Mouse (Mus musculus) ES-E14 (cell line): ENCODE measurements around the gene Nav1. TPM values are rescaled to one million over a fixed set of nuclear protein-coding genes. Genes with fewer than 3 reads are reported as not detected.
"Not testable (repeated sequence)": the region's sequence is repeated elsewhere in the genome, so short reads cannot be mapped to it uniquely, and the experiment has no call there.

ENCODE experiments used
- DNase-seq: peaks from one replicate; pipeline ENCODE4 v3.0.0-alpha.2; 2013; ENCODE audit warnings: low read depth, low spot score
- H3K27ac ChIP-seq: 2 replicates; pipeline ENCODE4 v1.5.1; 2012; ENCODE audit warnings: low read depth, mild to moderate bottlenecking, low read length, moderate library complexity, mixed read lengths; ENCODE audit not compliant: poor library complexity, insufficient read depth, severe bottlenecking
- H3K36me3 ChIP-seq: 2 replicates; pipeline ENCODE4 v1.6.1; 2012; ENCODE audit warnings: mild to moderate bottlenecking, low read length, moderate library complexity, mixed read lengths; ENCODE audit not compliant: control insufficient read depth, poor library complexity, insufficient read depth, severe bottlenecking
- H3K4me1 ChIP-seq, 2 experiments: fragments of 150-350 bp in 1 of 2; sonication (generic) in 1 of 2; 2 replicates each; pipeline ENCODE4 v1.6.1; 2012; ENCODE audit warnings: low read length in 2 of 2, mild to moderate bottlenecking in 1 of 2, mixed read lengths in 1 of 2; ENCODE audit not compliant: control insufficient read depth in 2 of 2, insufficient read depth in 2 of 2, poor library complexity in 1 of 2
- H3K4me3 ChIP-seq, 2 experiments: fragments of 150-350 bp in 1 of 2; sonication (generic) in 1 of 2; 2 replicates each; pipeline ENCODE4 v1.5.1; 2012; ENCODE audit warnings: low read length in 2 of 2, low read depth in 1 of 2, mild to moderate bottlenecking in 1 of 2, mixed read lengths in 1 of 2; ENCODE audit not compliant: insufficient read depth in 1 of 2, poor library complexity in 1 of 2, severe bottlenecking in 1 of 2
- H3K9ac ChIP-seq: 2 replicates; pipeline ENCODE4 v1.6.1; 2012; ENCODE audit warnings: low read depth, mild to moderate bottlenecking, low read length, mixed read lengths; ENCODE audit not compliant: poor library complexity, insufficient read depth, severe bottlenecking
- H3K9me3 ChIP-seq: fragments of 150-350 bp; sonication (generic); 2 replicates; pipeline ENCODE4 v1.6.1; 2012; ENCODE audit warnings: low read depth, mild to moderate bottlenecking, low read length; ENCODE audit not compliant: control insufficient read depth, insufficient read depth
- CHD2 ChIP-seq: IDR thresholded peaks from 2 replicates; pipeline ENCODE4 v1.6.1; 2014; ENCODE audit warnings: mild to moderate bottlenecking, low read depth, low read length, inconsistent platforms
- HCFC1 ChIP-seq: IDR thresholded peaks from 2 replicates; pipeline ENCODE4 v1.6.1; 2012; ENCODE audit warnings: low read length, inconsistent platforms, borderline replicate concordance; ENCODE audit not compliant: insufficient read depth
- MAFK ChIP-seq: IDR thresholded peaks from 2 replicates; pipeline ENCODE4 v1.6.1; 2014; ENCODE audit warnings: mild to moderate bottlenecking, low read depth, low read length, inconsistent platforms; ENCODE audit not compliant: insufficient read depth
- ZC3H11A ChIP-seq: IDR thresholded peaks from 2 replicates; pipeline ENCODE4 v1.6.1; 2012; ENCODE audit warnings: low read depth, mild to moderate bottlenecking, inconsistent platforms, low read length, borderline replicate concordance
- ZNF384 ChIP-seq: IDR thresholded peaks from 2 replicates; pipeline ENCODE4 v1.6.1; 2012; ENCODE audit warnings: low read depth, low read length, inconsistent platforms
- in situ Hi-C, 2 experiments: fragments of 600-800 bp; cut with MboI; formaldehyde crosslinking; loops; one replicate each; pipeline ENCODE4 v1.15.1; 2025; ENCODE audit warnings: low sequenced_read_pairs in 2 of 2, inconsistent platforms in 1 of 2; ENCODE audit not compliant: unreplicated experiment in 2 of 2
- total RNA-seq: library from RNA; depleted of rRNA; stranded (reverse); fragments of 300-350 nt; gene quantifications from 2 replicates; pipeline ENCODE4 v1.2.3, GENCODE M21; 2012

Gene Nav1
- total RNA-seq, 1 experiment = 11.4 TPM

DNA sequence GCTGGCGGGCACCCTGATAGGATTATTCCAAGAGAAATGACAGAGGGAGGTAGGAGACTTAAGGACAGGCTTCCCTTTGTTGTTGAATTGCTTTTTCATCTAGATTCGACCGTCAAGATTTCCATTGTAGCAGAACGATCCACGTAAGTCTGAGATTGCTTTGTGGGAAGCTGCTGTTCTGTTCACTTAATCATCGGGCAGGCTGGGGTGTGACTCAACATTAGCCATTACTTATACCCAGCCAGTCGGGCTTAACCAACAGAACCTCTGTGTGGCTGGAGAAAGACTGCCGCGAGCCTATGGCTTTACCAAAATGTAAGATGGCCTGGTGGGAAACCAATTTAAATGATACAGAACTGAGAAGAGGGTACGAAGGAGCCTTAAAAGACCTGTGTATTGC is 114.7 kb downstream of the Nav1 start:
- Histone ChIP-seq H3K9me3 (no peaks in the 10 kb centered on the region), H3K9ac (no peak overlapping the region), H3K36me3 (peaks cover 6% of the 10 kb centered on the region; the same call in 1 of the 2 replicates), H3K4me1 (peaks cover 0 to 4% of the 10 kb centered on the region in 2 experiments; a peak in 2 of 4 replicates), H3K27ac (no peak overlapping the region), H3K4me3 (no peak overlapping the region)
- TF ChIP-seq HCFC1 (no peak), MAFK (no peak), CHD2 (no peak), ZC3H11A (no peak), ZNF384 (no peak)
- in situ Hi-C loops = no loop called here
- no peak for DNase-seq

DNA sequence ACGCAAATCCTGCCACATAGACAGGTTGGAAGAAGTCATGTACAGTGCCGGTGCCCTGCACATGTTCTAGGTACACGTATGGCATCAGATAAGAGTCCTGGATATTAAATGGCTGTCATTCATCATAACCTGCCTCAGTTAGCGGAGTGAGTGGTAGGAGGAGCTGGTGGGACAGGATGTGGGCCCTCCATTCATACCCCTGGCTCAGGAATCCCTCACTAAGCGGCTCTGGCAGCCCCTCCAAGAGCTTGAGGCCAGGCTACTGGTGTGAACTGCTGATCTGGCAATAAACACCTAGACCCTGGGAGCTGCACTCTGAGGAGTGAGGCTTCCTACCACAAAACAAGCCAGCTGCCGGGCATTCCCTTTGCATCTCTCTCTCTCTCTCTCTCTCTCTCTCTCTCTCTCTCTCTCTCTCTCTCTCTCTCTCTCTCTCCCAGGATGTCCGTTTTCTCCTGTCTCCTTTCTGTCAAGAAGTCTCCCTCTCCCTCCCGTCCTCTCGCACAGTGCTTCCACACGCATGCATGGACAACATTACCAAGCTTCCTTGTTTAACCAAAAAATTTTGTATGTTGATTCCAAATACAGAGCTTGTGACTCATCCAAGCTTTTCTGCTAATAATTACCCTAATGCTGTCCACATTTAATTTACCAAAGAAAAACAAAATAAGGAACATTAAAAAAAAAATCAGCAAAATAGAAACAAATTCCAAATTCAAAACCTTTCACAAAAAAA is 116.0 kb downstream of the Nav1 start:
- no peak for DNase-seq
- Histone ChIP-seq H3K27ac (no peak overlapping the region), H3K4me1 (peaks cover 0 to 3% of the 10 kb centered on the region in 2 experiments; a peak in 2 of 4 replicates), H3K9ac (no peak overlapping the region), H3K9me3 (no peaks in the 10 kb centered on the region), H3K36me3 (peaks cover 6% of the 10 kb centered on the region; the same call in 1 of the 2 replicates), H3K4me3 (no peak overlapping the region)
- TF ChIP-seq ZNF384 = no peak
- TF ChIP-seq MAFK = peak; percentile 51; the same call in 1 of the 2 replicates
- in situ Hi-C loops = no loop called here

DNA sequence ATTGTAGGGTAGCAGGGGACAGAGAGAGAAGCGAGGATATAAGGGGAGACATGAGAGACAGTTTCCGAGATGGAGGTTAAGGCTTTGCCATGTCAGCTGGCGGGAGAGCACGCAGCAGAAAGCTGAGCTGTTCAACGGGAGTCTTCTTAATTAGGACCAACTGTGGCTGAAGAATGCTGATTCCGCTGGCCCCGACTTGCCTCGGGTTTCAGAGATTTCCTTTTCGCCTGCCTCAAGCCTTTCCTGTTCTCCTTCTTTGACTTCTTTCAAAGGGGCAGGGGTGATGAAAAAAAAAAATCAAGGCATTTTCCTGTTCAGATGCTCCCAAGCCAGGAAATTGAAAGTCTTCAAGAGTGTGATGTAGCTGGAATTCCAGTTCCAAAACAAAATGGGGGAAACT is 118.2 kb downstream of the Nav1 start:
- H3K4me1 ChIP-seq = peaks cover 0 to 3% of the 10 kb centered on the region in 2 experiments; a peak in 2 of 4 replicates
- in situ Hi-C loops = no loop called here
- no peak for DNase-seq
- TF ChIP-seq ZNF384 (no peak), HCFC1 (no peak), CHD2 (no peak), MAFK (no peak), ZC3H11A (no peak)
- no peak overlapping the region for H3K9ac ChIP-seq
- H3K9me3 ChIP-seq = no peaks in the 10 kb centered on the region
- peaks cover 6% of the 10 kb centered on the region; the same call in 1 of the 2 replicates for H3K36me3 ChIP-seq
- no peak overlapping the region for H3K4me3 ChIP-seq
- H3K27ac ChIP-seq = no peak overlapping the region

DNA sequence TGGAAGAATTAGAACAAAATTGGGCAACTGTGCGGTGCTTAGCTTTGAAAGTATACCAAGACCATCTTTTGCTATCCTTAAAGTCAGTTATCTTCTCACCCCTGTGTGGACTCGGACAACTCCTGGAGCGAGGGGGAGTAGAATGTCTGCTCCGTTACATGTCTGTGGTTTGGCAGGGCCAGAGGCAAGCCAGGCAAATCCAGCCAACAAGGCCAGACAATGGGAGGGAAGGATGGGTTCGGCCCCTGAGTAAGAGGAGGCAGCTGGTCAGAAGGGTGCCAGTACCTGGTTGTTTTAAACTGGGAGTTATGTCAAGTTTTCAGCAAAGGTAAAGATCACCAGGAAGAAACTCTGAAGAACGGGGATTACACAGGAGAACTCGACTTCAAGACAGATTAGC is 121.9 kb downstream of the Nav1 start:
- no peak for TF ChIP-seq CHD2
- TF ChIP-seq ZC3H11A = no peak
- TF ChIP-seq MAFK = no peak
- TF ChIP-seq ZNF384 = no peak
- TF ChIP-seq HCFC1 = no peak
- Histone ChIP-seq H3K27ac (no peak overlapping the region), H3K9ac (no peak overlapping the region), H3K4me1 (peaks cover 0 to 3% of the 10 kb centered on the region in 2 experiments; a peak in 2 of 4 replicates), H3K9me3 (no peaks in the 10 kb centered on the region), H3K36me3 (peaks cover 5% of the 10 kb centered on the region; the same call in 1 of the 2 replicates), H3K4me3 (no peak overlapping the region)
- DNase-seq = no peak
- in situ Hi-C loops = no loop called here

DNA sequence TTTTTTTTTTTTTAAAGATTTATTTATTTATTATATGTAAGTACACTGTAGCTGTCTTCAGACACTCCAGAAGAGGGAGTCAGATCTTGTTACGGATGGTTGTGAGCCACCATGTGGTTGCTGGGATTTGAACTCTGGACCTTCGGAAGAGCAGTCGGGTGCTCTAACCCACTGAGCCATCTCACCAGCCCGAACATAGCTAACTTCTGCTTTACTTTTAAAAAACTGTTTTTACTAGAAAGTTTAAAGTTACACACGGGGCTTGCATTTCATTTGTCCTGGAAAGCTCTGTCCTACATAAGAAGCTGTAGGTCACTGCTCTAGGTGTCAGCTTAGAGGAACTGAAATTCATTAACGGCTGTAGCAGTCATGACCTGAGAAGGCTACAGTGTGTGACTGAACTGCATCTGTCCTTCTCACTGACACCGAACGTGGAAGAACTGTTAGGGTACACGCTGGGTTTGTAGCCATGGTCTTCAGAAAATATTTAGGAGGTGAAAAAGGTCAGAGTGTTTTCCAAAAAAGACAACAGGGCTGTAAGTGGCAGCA is 122.5 kb downstream of the Nav1 start:
- H3K4me1 ChIP-seq, H3K9me3 ChIP-seq, H3K4me3 ChIP-seq, H3K27ac ChIP-seq, DNase-seq, H3K9ac ChIP-seq, H3K36me3 ChIP-seq, in situ Hi-C loops: not testable (repeated sequence)
